Mouse (Mus musculus): Measurements from ENCODE around the gene Dad1.

GRCm38 (mm10) chr14:54270413-54270812, 16.5 kb upstream of the Dad1 start:
- TF ChIP-seq CTCF (IDR thresholded peaks at IDR 0.05; ENCODE audit: low read depth, low read length) (no peak), GATA1 (IDR thresholded peaks at IDR 0.05; ENCODE audit: borderline replicate concordance, low read length) (no peak)

Data from G1E (cell line).